Mouse (Mus musculus): ENCODE data around the gene Snx29.

The Snx29 gene

DNA sequence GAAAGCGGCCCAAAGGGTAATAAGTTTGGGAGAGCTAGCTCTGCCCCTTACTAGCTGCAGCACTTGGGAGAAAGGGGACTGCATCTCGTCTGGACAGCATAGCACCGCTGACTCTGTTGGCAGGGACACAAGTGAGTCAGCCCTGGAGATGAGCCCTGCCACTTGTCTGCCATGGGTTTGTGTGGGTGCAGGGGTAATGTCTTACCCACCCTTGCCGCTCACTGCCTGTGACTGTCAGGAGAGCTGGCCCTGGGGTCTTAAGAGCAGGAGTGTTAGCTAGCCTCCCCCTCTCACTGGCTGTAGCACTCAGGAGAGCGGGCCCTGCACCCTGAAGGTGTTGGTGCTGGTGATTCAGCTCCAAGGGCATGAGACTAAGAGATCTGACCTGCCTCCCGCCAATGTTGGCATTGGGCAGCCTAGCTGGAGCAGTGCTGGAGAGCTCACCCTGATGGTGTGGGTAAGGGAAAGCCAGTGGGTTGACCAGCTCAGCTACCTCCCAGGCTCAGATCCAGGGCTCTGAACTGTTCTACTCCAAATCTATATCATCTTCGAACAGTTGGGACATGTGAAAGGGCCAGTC, 479.3 kb downstream of the Snx29 start:
- no peak for DNase-seq

Measured in lung, postnatal 4 days (tissue).